19 mouse cellular contexts compared by ENCODE assay signal in the genomic region with DNA sequence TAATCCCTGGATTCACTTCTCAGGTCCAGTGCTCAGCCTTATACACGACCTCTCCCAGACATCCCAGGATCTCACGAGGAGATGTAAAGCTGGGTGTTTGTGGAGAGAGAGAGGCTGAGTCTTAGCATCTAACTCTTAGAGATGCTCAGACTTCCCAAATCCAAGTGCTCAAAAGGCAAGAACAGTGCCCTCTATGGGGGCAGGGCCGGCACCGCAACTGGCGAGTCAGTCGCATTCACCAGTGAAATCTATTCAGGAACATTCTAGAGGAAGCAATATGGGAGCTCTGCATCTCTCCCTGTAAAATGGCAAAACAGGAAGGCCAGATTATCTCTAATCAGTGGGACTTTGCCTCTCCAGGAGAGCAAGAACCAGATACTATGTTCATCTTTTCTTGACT.
A peak's percentile ranks its signal among the peaks of the same experiment; 100 is the strongest.
DNase-seq lines count a peak whose midpoint lies in the region; ATAC-seq and TF ChIP-seq lines count a peak whose summit lies in the region.
"Had no signal": no experiment of that assay in that cellular context is flagged by ENCODE, and none has a peak within 500 bp of the region (broad histone marks: within the 10 kb centered on the region; RNA-seq: fewer than 3 reads in every experiment).

No protein-coding gene starts in this region.

- H3K27ac ChIP-seq in gastrocnemius, adult 2 months: no peak overlapping the region
- H3K27ac ChIP-seq in liver, embryonic 14.5 days: no peak overlapping the region
- no peak overlapping the region for H3K27ac ChIP-seq in hindbrain, embryonic 13.5 days
- no peak overlapping the region for H3K27ac ChIP-seq in embryonic facial prominence, embryonic 10.5 days (replicated peaks)
- H3K27ac ChIP-seq: embryonic facial prominence, embryonic 13.5 days; forebrain, embryonic 15.5 days; heart, embryonic 10.5 days; hindbrain, embryonic 12.5 days; intestine, embryonic 15.5 days; liver, embryonic 13.5 days; midbrain, embryonic 12.5 days had no signal

- H3K27me3 ChIP-seq in liver, embryonic 14.5 days (ENCODE audit: control insufficient read depth, insufficient read depth, low read length): no peaks in the 10 kb centered on the region
- H3K27me3 ChIP-seq in G1E (ENCODE audit: insufficient read depth, low read length): peaks cover 9% of the 10 kb centered on the region
- H3K27me3 ChIP-seq in hindbrain, embryonic 13.5 days: no peaks in the 10 kb centered on the region
- H3K27me3 ChIP-seq in embryonic facial prominence, embryonic 10.5 days (replicated peaks; ENCODE audit: low read depth, poor library complexity, severe bottlenecking): no peaks in the 10 kb centered on the region
- H3K27me3 ChIP-seq: CH12.LX; embryonic facial prominence, embryonic 13.5 days; forebrain, embryonic 15.5 days; hindbrain, embryonic 12.5 days; intestine, embryonic 15.5 days; liver, embryonic 13.5 days; midbrain, embryonic 12.5 days had no signal

- 73% methylated on average over 6 of the region's 6 CpGs for WGBS in liver, embryonic 14.5 days (ENCODE audit: insufficient replicate concordance)
- WGBS in hindbrain, embryonic 13.5 days: 87% methylated on average over 6 of the region's 6 CpGs
- 87% methylated on average over 6 of the region's 6 CpGs for WGBS in embryonic facial prominence, embryonic 10.5 days

- H3K36me3 ChIP-seq in liver, embryonic 14.5 days (replicated peaks; ENCODE audit: control insufficient read depth, insufficient read depth, low read depth): no peaks in the 10 kb centered on the region
- no peaks in the 10 kb centered on the region for H3K36me3 ChIP-seq in G1E (replicated peaks)
- H3K36me3 ChIP-seq in hindbrain, embryonic 13.5 days: 0 out of 2 replicates have a peak, but pooled peaks cover 5% of the 10 kb centered on the region
- H3K36me3 ChIP-seq in embryonic facial prominence, embryonic 10.5 days (replicated peaks): peaks cover 10% of the 10 kb centered on the region
- H3K36me3 ChIP-seq: hindbrain, embryonic 12.5 days; intestine, embryonic 15.5 days; liver, embryonic 13.5 days; midbrain, embryonic 12.5 days had no signal

- H3K4me1 ChIP-seq in liver, embryonic 14.5 days (replicated peaks; ENCODE audit: control insufficient read depth in 2 of 2, insufficient read depth in 2 of 2, low read length in 1 of 2): 0 out of 4 replicates have a peak, but pooled peaks cover 0 to 3% of the 10 kb centered on the region in 2 experiments
- no peaks in the 10 kb centered on the region for H3K4me1 ChIP-seq in G1E (ENCODE audit: insufficient read depth, low read depth, low read length)
- H3K4me1 ChIP-seq in hindbrain, embryonic 13.5 days (replicated peaks): no peaks in the 10 kb centered on the region
- peaks cover 3% of the 10 kb centered on the region; the same call in 1 of the 2 replicates for H3K4me1 ChIP-seq in embryonic facial prominence, embryonic 10.5 days
- H3K4me1 ChIP-seq: embryonic facial prominence, embryonic 13.5 days; forebrain, embryonic 15.5 days; hindbrain, embryonic 12.5 days; intestine, embryonic 15.5 days; liver, embryonic 13.5 days; midbrain, embryonic 12.5 days had no signal

- no peaks in the 10 kb centered on the region for H3K9me3 ChIP-seq in liver, embryonic 14.5 days (ENCODE audit: control insufficient read depth, low read length)
- H3K9me3 ChIP-seq in G1E (replicated peaks): no peaks in the 10 kb centered on the region
- H3K9me3 ChIP-seq in hindbrain, embryonic 13.5 days: no peaks in the 10 kb centered on the region
- no peaks in the 10 kb centered on the region for H3K9me3 ChIP-seq in embryonic facial prominence, embryonic 10.5 days
- H3K9me3 ChIP-seq: embryonic facial prominence, embryonic 13.5 days; forebrain, embryonic 15.5 days; heart, embryonic 10.5 days; hindbrain, embryonic 12.5 days; intestine, embryonic 15.5 days; liver, embryonic 13.5 days; midbrain, embryonic 12.5 days had no signal

- H3K4me3 ChIP-seq in gastrocnemius, adult 2 months: no peak overlapping the region
- no peak overlapping the region for H3K4me3 ChIP-seq in liver, embryonic 14.5 days (ENCODE audit: insufficient read depth in 1 of 2, low read depth in 2 of 2, low read length in 2 of 2)
- H3K4me3 ChIP-seq in G1E (ENCODE audit: low read depth, low read length): no peak overlapping the region
- no peak overlapping the region for H3K4me3 ChIP-seq in hindbrain, embryonic 13.5 days
- no peak overlapping the region for H3K4me3 ChIP-seq in embryonic facial prominence, embryonic 10.5 days
- H3K4me3 ChIP-seq: embryonic facial prominence, embryonic 13.5 days; forebrain, embryonic 15.5 days; heart, embryonic 10.5 days; hindbrain, embryonic 12.5 days; intestine, embryonic 15.5 days; liver, embryonic 13.5 days; midbrain, embryonic 12.5 days had no signal

- H3K4me2 ChIP-seq in liver, embryonic 14.5 days (ENCODE audit: low read depth): no peak overlapping the region
- H3K4me2 ChIP-seq in hindbrain, embryonic 13.5 days: no peak overlapping the region
- H3K4me2 ChIP-seq: embryonic facial prominence, embryonic 13.5 days; forebrain, embryonic 15.5 days; hindbrain, embryonic 12.5 days; intestine, embryonic 15.5 days; liver, embryonic 13.5 days; midbrain, embryonic 12.5 days had no signal

- TF ChIP-seq EP300 in liver, embryonic 14.5 days (IDR thresholded peaks at IDR 0.05; ENCODE audit: low read depth): no peak

- TF ChIP-seq CTCF in gastrocnemius, adult 2 months (IDR thresholded peaks at IDR 0.05): peak; percentile 21; the same call in 1 of the 2 replicates
- peak; percentile 24; the same call in 1 of the 2 replicates for TF ChIP-seq CTCF in liver, embryonic 14.5 days (IDR thresholded peaks at IDR 0.05; ENCODE audit: low read depth)
- TF ChIP-seq CTCF in G1E (IDR thresholded peaks at IDR 0.05; ENCODE audit: low read depth, low read length): peak; percentile 40; the same call in 1 of the 2 replicates

- ATAC-seq in liver, embryonic 14.5 days (ENCODE audit: insufficient read depth): no peak
- no peak for ATAC-seq in G1E (ENCODE audit: extremely low read depth, insufficient number of reproducible peaks, low FRiP score, poor library complexity, severe bottlenecking)
- ATAC-seq in hindbrain, embryonic 13.5 days (ENCODE audit: low FRiP score): no peak
- ATAC-seq: forebrain, embryonic 15.5 days; intestine, embryonic 15.5 days had no signal

- H3K9ac ChIP-seq in liver, embryonic 14.5 days (replicated peaks): no peak overlapping the region
- H3K9ac ChIP-seq in hindbrain, embryonic 13.5 days: no peak overlapping the region
- H3K9ac ChIP-seq: embryonic facial prominence, embryonic 13.5 days; forebrain, embryonic 15.5 days; hindbrain, embryonic 12.5 days; intestine, embryonic 15.5 days; liver, embryonic 13.5 days; midbrain, embryonic 12.5 days had no signal

- intact Hi-C loops in gastrocnemius, adult 2 months (cut with DNase I): no loop called here
- intact Hi-C loops in gastrocnemius, postnatal 36 days (cut with DNase I): no loop called here

- no peak for DNase-seq in gastrocnemius, adult 2 months
- no peak for DNase-seq in gastrocnemius, postnatal 36 days
- no peak for DNase-seq in liver, embryonic 14.5 days (ENCODE audit: low read depth in 3 of 3, low spot score in 3 of 3)
- DNase-seq in liver (no peak), A20 (ENCODE audit: low read depth, low spot score) (peak; percentile 20), G1E (ENCODE audit: low spot score) (no peak)
- no peak for DNase-seq in embryonic facial prominence, embryonic 10.5 days (ENCODE audit: low spot score)
- DNase-seq: cerebellum, adult 2 months; kidney, postnatal 14 days; liver, embryonic 13.5 days; lung, postnatal 10 days had no signal
